Mouse (Mus musculus): ENCODE data around the gene Bad. TPM values are rescaled to one million over a fixed set of nuclear protein-coding genes. Genes with fewer than 3 reads are reported as not detected.

Bad gene
- polyA plus RNA-seq, 1 experiment from 2014 or later = 70.1 TPM

- Histone ChIP-seq H3K4me3 (ENCODE audit: low read depth, low read length) (no peak overlapping the region), H3K27ac (ENCODE audit: low read depth, low read length) (no peak overlapping the region), H3K27me3 (replicated peaks; ENCODE audit: control insufficient read depth, insufficient read depth, low read length) (peaks cover 33% of the 10 kb centered on the region), H3K36me3 (ENCODE audit: control insufficient read depth, insufficient read depth) (no peaks in the 10 kb centered on the region; the same call in 1 of the 2 replicates), H3K9me3 (ENCODE audit: control insufficient read depth) (no peaks in the 10 kb centered on the region), H3K4me2 (replicated peaks; ENCODE audit: low read depth) (no peak overlapping the region), H3K9ac (ENCODE audit: low read depth, low read length) (no peak overlapping the region), H3K4me1 (replicated peaks; ENCODE audit: control insufficient read depth, insufficient read depth, low read length) (peaks cover 6% of the 10 kb centered on the region)
- 82% methylated on average over 16 of the region's 16 CpGs for WGBS
- ATAC-seq = no peak
- no peak for TF ChIP-seq CTCF (IDR thresholded peaks at IDR 0.05; ENCODE audit: low read depth)
Observed at GRCm38 (mm10) chr19:6937541-6938465, 3.9 kb upstream of the Bad start.

GRCm38 (mm10) chr19:6939106-6940002, 2.3 kb upstream of the Bad start:
- WGBS = 89% methylated on average over 20 of the region's 20 CpGs
- Histone ChIP-seq H3K27me3 (replicated peaks; ENCODE audit: control insufficient read depth, insufficient read depth, low read length) (peaks cover 18% of the 10 kb centered on the region), H3K9me3 (ENCODE audit: control insufficient read depth) (no peaks in the 10 kb centered on the region), H3K4me2 (replicated peaks; ENCODE audit: low read depth) (no peak overlapping the region), H3K9ac (ENCODE audit: low read depth, low read length) (no peak overlapping the region), H3K27ac (ENCODE audit: low read depth, low read length) (peak overlapping the region; percentile 28; the same call in 1 of the 2 replicates), H3K36me3 (ENCODE audit: control insufficient read depth, insufficient read depth) (no peaks in the 10 kb centered on the region; the same call in 1 of the 2 replicates), H3K4me3 (ENCODE audit: low read depth, low read length) (no peak overlapping the region), H3K4me1 (replicated peaks; ENCODE audit: control insufficient read depth, insufficient read depth, low read length) (no peaks in the 10 kb centered on the region)
- no peak for ATAC-seq
- no peak for TF ChIP-seq CTCF (IDR thresholded peaks at IDR 0.05; ENCODE audit: low read depth)

- Histone ChIP-seq H3K36me3 (ENCODE audit: control insufficient read depth, insufficient read depth) (peaks cover 3% of the 10 kb centered on the region; the same call in 1 of the 2 replicates), H3K27me3 (replicated peaks; ENCODE audit: control insufficient read depth, insufficient read depth, low read length) (peaks cover 6% of the 10 kb centered on the region; the same call in 1 of the 2 replicates), H3K27ac (ENCODE audit: low read depth, low read length) (0 out of 2 replicates have a peak overlapping the region, but pooled peaks have one; percentile 96), H3K9me3 (ENCODE audit: control insufficient read depth) (no peaks in the 10 kb centered on the region), H3K4me1 (replicated peaks; ENCODE audit: control insufficient read depth, insufficient read depth, low read length) (no peaks in the 10 kb centered on the region), H3K9ac (ENCODE audit: low read depth, low read length) (peak overlapping the region; percentile 57), H3K4me2 (replicated peaks; ENCODE audit: low read depth) (peak overlapping the region; percentile 96), H3K4me3 (ENCODE audit: low read depth, low read length) (peak overlapping the region; percentile 94)
- TF ChIP-seq CTCF (IDR thresholded peaks at IDR 0.05; ENCODE audit: low read depth) = no peak
- WGBS = 19% methylated on average over 28 of the region's 29 CpGs
- ATAC-seq = no peak
Observed at GRCm38 (mm10) chr19:6940396-6941351, 987 bp upstream of the Bad start.

- ATAC-seq = peak; percentile 85
- peak within 1 kb of the TSS; percentile 57 for H3K9ac ChIP-seq (ENCODE audit: low read depth, low read length)
Observed at GRCm38 (mm10) chr19:6942249-6942691, 609 bp downstream of the Bad start, which contains the start of gene Gpr137. Gene Gpr137 (minus strand): TSS chr19:6942480.

GRCm38 (mm10) chr19:6942764-6943163, 1.1 kb downstream of the Bad start:
- H3K27me3 ChIP-seq (replicated peaks; ENCODE audit: control insufficient read depth, insufficient read depth, low read length) = no peaks in the 10 kb centered on the region
- H3K9me3 ChIP-seq (ENCODE audit: control insufficient read depth) = no peaks in the 10 kb centered on the region
- ATAC-seq = no peak
- 32% methylated on average over 5 of the region's 5 CpGs for WGBS
- peak overlapping the region; percentile 60; the same call in 1 of the 2 replicates for H3K27ac ChIP-seq (ENCODE audit: low read depth, low read length)
- peak overlapping the region; percentile 57 for H3K9ac ChIP-seq (ENCODE audit: low read depth, low read length)
- peak overlapping the region; percentile 96 for H3K4me2 ChIP-seq (replicated peaks; ENCODE audit: low read depth)
- no peak for TF ChIP-seq CTCF (IDR thresholded peaks at IDR 0.05; ENCODE audit: low read depth)
- H3K36me3 ChIP-seq (ENCODE audit: control insufficient read depth, insufficient read depth) = peaks cover 3% of the 10 kb centered on the region; the same call in 1 of the 2 replicates
- no peaks in the 10 kb centered on the region for H3K4me1 ChIP-seq (replicated peaks; ENCODE audit: control insufficient read depth, insufficient read depth, low read length)
- H3K4me3 ChIP-seq (ENCODE audit: low read depth, low read length) = peak overlapping the region; percentile 94

More at GRCm38 (mm10) chr19:6942249-6942691, 609 bp downstream of the Bad start, which contains the start of gene Gpr137:
- peak within 1 kb of the TSS; percentile 96 for H3K27ac ChIP-seq (ENCODE audit: low read depth, low read length)
- no peaks in the 10 kb centered on the region for H3K4me1 ChIP-seq (replicated peaks; ENCODE audit: control insufficient read depth, insufficient read depth, low read length)
- H3K36me3 ChIP-seq (ENCODE audit: control insufficient read depth, insufficient read depth) = peaks cover 3% of the 10 kb centered on the region; the same call in 1 of the 2 replicates
- WGBS = under 1% methylated on average over 27 of the region's 27 CpGs
- peak within 1 kb of the TSS; percentile 94 for H3K4me3 ChIP-seq (ENCODE audit: low read depth, low read length)
- peak; percentile 30; the same call in 1 of the 2 replicates for TF ChIP-seq CTCF (IDR thresholded peaks at IDR 0.05; ENCODE audit: low read depth)
- no peaks in the 10 kb centered on the region for H3K27me3 ChIP-seq (replicated peaks; ENCODE audit: control insufficient read depth, insufficient read depth, low read length)
- peak within 1 kb of the TSS; percentile 96 for H3K4me2 ChIP-seq (replicated peaks; ENCODE audit: low read depth)
- no peaks in the 10 kb centered on the region for H3K9me3 ChIP-seq (ENCODE audit: control insufficient read depth)

Data from intestine, postnatal 0 days (tissue).